26 mouse cellular contexts compared by ENCODE assay signal in the genomic region with DNA sequence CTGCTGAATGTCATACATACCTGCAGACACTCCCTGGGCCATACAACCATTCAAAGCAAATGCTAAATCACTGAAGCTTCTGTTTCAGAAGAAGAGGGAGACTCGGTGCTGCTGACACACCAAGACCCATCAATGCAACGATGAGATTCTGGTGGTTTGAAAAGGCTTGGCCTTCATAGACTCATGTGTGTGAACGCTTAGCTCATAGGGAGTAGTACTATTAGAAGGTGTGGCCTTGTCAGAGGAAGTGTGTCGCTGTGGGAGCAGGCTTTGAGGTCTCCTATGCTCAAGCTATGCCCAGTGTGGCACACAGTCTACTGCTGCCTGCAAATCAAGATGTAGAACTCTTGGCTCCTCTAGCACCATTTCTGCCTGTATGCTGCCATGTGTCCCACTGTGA. TPM values are rescaled to one million over a fixed set of nuclear protein-coding genes. Genes with fewer than 3 reads are reported as not detected.
"Had no signal": no experiment of that assay in that cellular context is flagged by ENCODE, and none has a peak within 500 bp of the region (broad histone marks: within the 10 kb centered on the region; RNA-seq: fewer than 3 reads in every experiment).

No protein-coding gene starts in this region.

- H3K36me3 ChIP-seq: midbrain, embryonic 10.5 days; midbrain, embryonic 12.5 days; neural tube, embryonic 13.5 days; neural tube, embryonic 15.5 days had no signal

- H3K4me1 ChIP-seq: midbrain, embryonic 10.5 days; midbrain, embryonic 12.5 days; neural tube, embryonic 13.5 days; neural tube, embryonic 15.5 days had no signal

- H3K9me3 ChIP-seq: neural tube, embryonic 13.5 days; neural tube, embryonic 15.5 days had no signal

- DNase-seq: lung, embryonic 14.5 days; lung, postnatal 10 days; lung, postnatal 4 days; midbrain, embryonic 14.5 days; retina, postnatal 1 day; right cerebral cortex, adult 18-20 months; right cerebral cortex, postnatal 25 days; right cerebral cortex, postnatal 4 days; spleen, adult 18-20 months; thymus, adult 18-20 months; thymus, postnatal 14 days; thymus, postnatal 36 days had no signal

- H3K27me3 ChIP-seq: midbrain, embryonic 12.5 days; neural tube, embryonic 13.5 days; neural tube, embryonic 15.5 days had no signal

- H3K27ac ChIP-seq: midbrain, embryonic 10.5 days; midbrain, embryonic 12.5 days; neural tube, embryonic 13.5 days; neural tube, embryonic 15.5 days had no signal

- ATAC-seq: midbrain, embryonic 16.5 days had no signal

- H3K4me2 ChIP-seq: lung, embryonic 14.5 days; midbrain, embryonic 12.5 days; neural tube, embryonic 13.5 days; neural tube, embryonic 15.5 days had no signal

- H3K4me3 ChIP-seq: midbrain, embryonic 10.5 days; midbrain, embryonic 12.5 days; myocyte; neural tube, embryonic 13.5 days; neural tube, embryonic 15.5 days had no signal

- H3K9ac ChIP-seq: lung, embryonic 14.5 days; midbrain, embryonic 12.5 days; neural tube, embryonic 13.5 days; neural tube, embryonic 15.5 days had no signal

RNA-seq across cellular contexts. Expression of a gene that starts 4.9 kb away (rescaled TPM):
- total RNA-seq: megakaryocyte, adult 5-6 weeks; megakaryocyte-erythroid progenitor cell, adult 5-6 weeks had no signal
- polyA plus RNA-seq: lung, embryonic 14.5 days; lung, embryonic 16.5 days; midbrain, embryonic 10.5 days; midbrain, embryonic 12.5 days; midbrain, embryonic 14.5 days; midbrain, embryonic 16.5 days; myocyte; neural tube, embryonic 11.5 days; neural tube, embryonic 13.5 days; neural tube, embryonic 15.5 days; small intestine, adult 2 months; stomach, embryonic 14.5 days; stomach, embryonic 16.5 days had no signal

RNA-seq across cellular contexts. Expression of a gene that starts 35.3 kb away (rescaled TPM):
- total RNA-seq: megakaryocyte, adult 5-6 weeks; megakaryocyte-erythroid progenitor cell, adult 5-6 weeks had no signal
- polyA plus RNA-seq: lung, embryonic 14.5 days; lung, embryonic 16.5 days; midbrain, embryonic 10.5 days; midbrain, embryonic 12.5 days; midbrain, embryonic 14.5 days; midbrain, embryonic 16.5 days; myocyte; neural tube, embryonic 11.5 days; neural tube, embryonic 13.5 days; neural tube, embryonic 15.5 days; small intestine, adult 2 months; stomach, embryonic 14.5 days; stomach, embryonic 16.5 days; thymus, postnatal 0 days had no signal
